Mouse (Mus musculus) bone marrow macrophage, adult 2 months (primary cell): Measurements from ENCODE around the gene Rps6ka5. TPM values are rescaled to one million over a fixed set of nuclear protein-coding genes. Genes with fewer than 3 reads are reported as not detected.

Source experiments
- H3K27ac ChIP-seq: 2 replicates; pipeline ENCODE4 v1.5.1; 2012; ENCODE audit warnings: low read depth, low read length; ENCODE audit not compliant: insufficient read depth
- H3K4me1 ChIP-seq: 2 replicates; pipeline ENCODE4 v1.6.1; 2012; ENCODE audit warnings: low read length; ENCODE audit not compliant: control insufficient read depth, insufficient read depth
- H3K4me3 ChIP-seq: 2 replicates; pipeline ENCODE4 v1.5.1; 2012; ENCODE audit warnings: mild to moderate bottlenecking, low read length, moderate library complexity; ENCODE audit not compliant: insufficient read depth
- CTCF ChIP-seq: IDR thresholded peaks from 2 replicates; pipeline ENCODE4 v1.5.1; 2012; ENCODE audit warnings: low read depth, mild to moderate bottlenecking, low read length, moderate library complexity
- POLR2A ChIP-seq: IDR thresholded peaks from 2 replicates; pipeline ENCODE4 v1.6.1; 2012; ENCODE audit warnings: mild to moderate bottlenecking, low read depth, low read length, borderline replicate concordance
- polyA plus RNA-seq: library from polyadenylated mRNA; stranded (reverse); fragments of >200 nt; gene quantifications from 2 replicates; pipeline ENCODE4 v1.2.4, GENCODE M21; 2012; ENCODE audit not compliant: missing spikeins, insufficient read depth, insufficient read length

The Rps6ka5 gene
- polyA plus RNA-seq, 1 experiment = 15.0 TPM

GRCm38 (mm10) chr12:100670647-100671199 is 56.1 kb downstream of the Rps6ka5 start:
- no peak overlapping the region for H3K4me3 ChIP-seq
- peaks cover 11% of the 10 kb centered on the region for H3K4me1 ChIP-seq
- no peak for TF ChIP-seq CTCF
- no peak for TF ChIP-seq POLR2A
- H3K27ac ChIP-seq = no peak overlapping the region

- peaks cover 11% of the 10 kb centered on the region for H3K4me1 ChIP-seq
- no peak overlapping the region for H3K27ac ChIP-seq
- H3K4me3 ChIP-seq = no peak overlapping the region
- TF ChIP-seq POLR2A (no peak), CTCF (no peak)
Measured at GRCm38 (mm10) chr12:100665294-100665693, 61.5 kb downstream of the Rps6ka5 start.

GRCm38 (mm10) chr12:100660076-100660475 is 66.7 kb downstream of the Rps6ka5 start:
- no peaks in the 10 kb centered on the region for H3K4me1 ChIP-seq
- TF ChIP-seq POLR2A = no peak
- no peak for TF ChIP-seq CTCF
- H3K4me3 ChIP-seq = no peak overlapping the region
- no peak overlapping the region for H3K27ac ChIP-seq

- TF ChIP-seq POLR2A (no peak), CTCF (no peak)
- Histone ChIP-seq H3K4me3 (no peak overlapping the region), H3K4me1 (no peaks in the 10 kb centered on the region), H3K27ac (no peak overlapping the region)
Measured at GRCm38 (mm10) chr12:100655972-100656371, 70.8 kb downstream of the Rps6ka5 start.

GRCm38 (mm10) chr12:100641936-100642335 is 84.8 kb downstream of the Rps6ka5 start:
- Histone ChIP-seq H3K27ac (no peak overlapping the region), H3K4me3 (no peak overlapping the region), H3K4me1 (no peaks in the 10 kb centered on the region)
- TF ChIP-seq POLR2A (no peak), CTCF (no peak)

GRCm38 (mm10) chr12:100640726-100641125 is 86.1 kb downstream of the Rps6ka5 start:
- no peak overlapping the region for H3K4me3 ChIP-seq
- no peak overlapping the region for H3K27ac ChIP-seq
- TF ChIP-seq CTCF (no peak), POLR2A (no peak)
- no peaks in the 10 kb centered on the region for H3K4me1 ChIP-seq

- TF ChIP-seq CTCF (no peak), POLR2A (no peak)
- no peak overlapping the region for H3K27ac ChIP-seq
- no peak overlapping the region for H3K4me3 ChIP-seq
- no peaks in the 10 kb centered on the region for H3K4me1 ChIP-seq
Measured at GRCm38 (mm10) chr12:100639680-100640079, 87.1 kb downstream of the Rps6ka5 start.

- H3K27ac ChIP-seq = no peak overlapping the region
- H3K4me1 ChIP-seq = no peaks in the 10 kb centered on the region
- no peak overlapping the region for H3K4me3 ChIP-seq
- TF ChIP-seq POLR2A (no peak), CTCF (no peak)
Measured at GRCm38 (mm10) chr12:100637886-100638285, 88.9 kb downstream of the Rps6ka5 start.

- H3K4me3 ChIP-seq = no peak overlapping the region
- no peaks in the 10 kb centered on the region for H3K4me1 ChIP-seq
- H3K27ac ChIP-seq = no peak overlapping the region
- TF ChIP-seq CTCF (no peak), POLR2A (no peak)
Measured at GRCm38 (mm10) chr12:100636733-100637132, 90.0 kb downstream of the Rps6ka5 start.

GRCm38 (mm10) chr12:100636299-100636633 is 90.5 kb downstream of the Rps6ka5 start:
- H3K4me1 ChIP-seq = no peaks in the 10 kb centered on the region
- H3K27ac ChIP-seq = no peak overlapping the region

More at GRCm38 (mm10) chr12:100636299-100636633, 90.5 kb downstream of the Rps6ka5 start:
- no peak for TF ChIP-seq POLR2A
- TF ChIP-seq CTCF = no peak
- no peak overlapping the region for H3K4me3 ChIP-seq
